Mouse (Mus musculus) heart, embryonic 13.5 days (tissue): ENCODE measurements around the gene Cpt1b. TPM values are rescaled to one million over a fixed set of nuclear protein-coding genes. Genes with fewer than 3 reads are reported as not detected.
"Not testable (repeated sequence)": the region's sequence is repeated elsewhere in the genome, so short reads cannot be mapped to it uniquely, and the experiment has no call there.

ENCODE experiments used
- ATAC-seq: fragments of 200-750 bp; cut with Nextera tagmentation; 2 replicates; pipeline ENCODE4 v1.8.0; 2017; ENCODE audit warnings: moderate TSS enrichment; ENCODE audit not compliant: insufficient number of reproducible peaks, low FRiP score, low TSS enrichment; ENCODE audit errors: extremely low read depth
- H3K27ac ChIP-seq: fragments of 300-500 bp; sonication (generic); replicated peaks from 2 replicates; pipeline ENCODE4 v1.5.1; 2015; ENCODE audit warnings: moderate library complexity, mild to moderate bottlenecking, inconsistent platforms
- H3K27me3 ChIP-seq: fragments of 300-500 bp; sonication (generic); replicated peaks from 2 replicates; pipeline ENCODE4 v1.6.1; 2015; ENCODE audit warnings: mild to moderate bottlenecking, inconsistent platforms
- H3K36me3 ChIP-seq: fragments of 300-500 bp; sonication (generic); 2 replicates; pipeline ENCODE4 v1.6.1; 2015; ENCODE audit warnings: mild to moderate bottlenecking, inconsistent platforms
- H3K4me1 ChIP-seq: fragments of 300-500 bp; sonication (generic); 2 replicates; pipeline ENCODE4 v1.6.1; 2015; ENCODE audit warnings: inconsistent platforms
- H3K4me2 ChIP-seq: fragments of 300-500 bp; sonication (generic); 2 replicates; pipeline ENCODE4 v1.6.1; 2015; ENCODE audit warnings: inconsistent platforms, mild to moderate bottlenecking, moderate library complexity
- H3K4me3 ChIP-seq: fragments of 300-500 bp; sonication (generic); 2 replicates; pipeline ENCODE4 v1.5.1; 2015; ENCODE audit warnings: moderate library complexity, mild to moderate bottlenecking, inconsistent platforms
- H3K9ac ChIP-seq: fragments of 300-500 bp; sonication (generic); 2 replicates; pipeline ENCODE4 v1.6.1; 2015; ENCODE audit warnings: inconsistent platforms, mild to moderate bottlenecking, moderate library complexity
- H3K9me3 ChIP-seq: fragments of 300-500 bp; sonication (generic); 2 replicates; pipeline ENCODE4 v1.6.1; 2016; ENCODE audit warnings: inconsistent platforms
- WGBS: fragments of 180-500 bp; shearing (Covaris S2); methylation state at CpG from one replicate; pipeline ENCODE4 v1.1.7; 2015; ENCODE audit warnings: mixed read lengths; 5-methylcytosine and 5-hydroxymethylcytosine counted together
- polyA plus RNA-seq: library from polyadenylated mRNA; unstranded; fragments of >200 nt; fragmentation: Nextera tagmentation; extraction: Ambion mirVana; gene quantifications from 2 replicates; pipeline ENCODE4 v1.2.1, GENCODE M21; 2015

Gene Cpt1b
- polyA plus RNA-seq, 1 experiment from 2014 or later, result 139 TPM

DNA sequence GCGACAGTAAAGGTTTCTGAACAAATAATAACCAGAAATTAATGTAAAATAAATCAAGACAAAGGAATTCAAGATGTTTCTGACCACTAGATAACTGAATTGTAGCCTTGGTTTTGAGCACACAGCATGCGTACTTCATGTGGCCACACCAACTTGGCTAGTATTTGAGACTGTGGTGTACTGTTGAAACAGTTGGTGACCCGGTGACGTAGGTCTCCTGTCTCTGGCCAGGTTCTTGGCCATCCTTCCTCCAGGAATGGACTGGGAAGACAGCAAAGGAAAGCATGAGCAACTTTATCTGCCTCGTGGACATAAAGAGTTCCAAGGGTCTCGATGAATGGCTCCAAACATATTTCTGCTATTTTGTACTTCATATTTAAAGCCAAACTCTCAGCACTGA lies 6.1 kb upstream of the Cpt1b start:
- Histone ChIP-seq H3K27me3 (no peaks in the 10 kb centered on the region), H3K27ac (no peak overlapping the region), H3K9ac (no peak overlapping the region), H3K4me3 (no peak overlapping the region), H3K36me3 (peaks cover 15% of the 10 kb centered on the region), H3K4me1 (peaks cover 30% of the 10 kb centered on the region), H3K9me3 (no peaks in the 10 kb centered on the region), H3K4me2 (no peak overlapping the region)
- ATAC-seq, result no peak
- WGBS, result 90% methylated on average over 6 of the region's 6 CpGs

DNA sequence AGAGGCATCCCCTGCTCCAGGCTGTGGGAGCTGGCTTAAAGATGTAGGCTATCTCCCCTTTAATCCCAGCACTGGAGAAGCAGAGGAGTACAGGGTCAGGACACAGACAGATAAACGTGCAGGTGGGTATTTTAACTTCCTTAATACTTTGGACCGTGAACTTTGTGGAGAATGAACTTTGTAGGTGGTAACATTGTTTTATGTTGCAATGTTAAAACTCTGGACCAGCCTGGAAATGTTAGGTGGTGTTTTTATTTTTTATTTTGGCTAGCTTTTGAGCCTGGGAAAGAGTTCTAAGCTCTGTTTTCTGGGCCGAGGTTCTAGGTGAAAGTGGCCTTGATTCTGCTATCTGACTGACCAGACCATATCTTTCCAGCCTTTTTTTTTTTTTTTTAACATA lies 5.6 kb upstream of the Cpt1b start:
- no peaks in the 10 kb centered on the region for H3K27me3 ChIP-seq
- peaks cover 36% of the 10 kb centered on the region for H3K4me1 ChIP-seq
- WGBS, result 77% methylated on average over 3 of the region's 3 CpGs
- H3K4me2 ChIP-seq, result no peak overlapping the region
- no peak overlapping the region for H3K27ac ChIP-seq
- H3K4me3 ChIP-seq, result no peak overlapping the region
- no peaks in the 10 kb centered on the region for H3K9me3 ChIP-seq
- H3K9ac ChIP-seq, result 0 out of 2 replicates have a peak overlapping the region, but pooled peaks have one; percentile 17
- no peak for ATAC-seq
- peaks cover 20% of the 10 kb centered on the region for H3K36me3 ChIP-seq

DNA sequence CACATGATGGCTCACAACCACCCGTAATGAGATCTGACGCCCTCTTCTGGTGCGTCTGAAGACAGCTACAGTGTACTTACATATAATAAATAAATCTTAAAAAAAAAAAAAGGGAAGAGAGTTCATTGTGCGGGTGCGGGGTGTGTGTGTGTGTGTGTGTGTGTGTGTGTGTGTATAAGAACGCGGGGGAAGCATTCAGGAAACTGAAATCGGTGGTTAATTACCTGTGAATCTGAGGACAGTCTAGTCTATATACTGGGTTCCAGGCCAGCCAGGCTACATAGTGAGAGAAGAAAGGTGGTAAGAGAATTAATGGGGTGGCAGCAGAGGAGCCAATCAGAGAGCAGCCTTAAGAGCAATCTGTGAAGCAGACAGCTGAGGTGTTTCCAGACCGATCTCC lies 5.1 kb upstream of the Cpt1b start:
- Histone ChIP-seq H3K36me3 (peaks cover 24% of the 10 kb centered on the region), H3K4me3 (peak overlapping the region; percentile 78; the same call in 1 of the 2 replicates), H3K4me2 (peak overlapping the region; percentile 93; the same call in 1 of the 2 replicates), H3K9ac (0 out of 2 replicates have a peak overlapping the region, but pooled peaks have one; percentile 17), H3K4me1 (peaks cover 41% of the 10 kb centered on the region)
- H3K27me3 ChIP-seq, H3K9me3 ChIP-seq, H3K27ac ChIP-seq, ATAC-seq: not testable (repeated sequence)
- 76% methylated on average over 9 of the region's 9 CpGs for WGBS

DNA sequence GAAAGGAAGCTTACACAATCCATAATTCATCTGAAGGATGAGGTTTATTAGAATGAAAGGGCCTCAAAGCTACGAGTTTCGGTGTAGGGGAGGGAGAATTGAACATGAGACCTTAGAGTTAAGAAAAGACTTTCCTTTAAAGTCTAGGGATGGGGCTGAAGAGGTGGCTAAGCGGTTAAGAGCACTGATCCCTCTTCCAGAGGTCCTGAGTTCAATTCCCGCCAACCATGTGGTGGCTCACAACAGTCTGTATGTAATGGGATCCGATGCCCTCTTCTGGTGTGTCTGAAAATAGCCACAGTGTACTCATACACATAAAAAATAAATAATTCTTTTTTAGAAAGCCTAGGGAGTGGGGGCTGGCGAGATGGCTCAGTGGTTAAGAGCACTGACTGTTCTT lies 4.7 kb upstream of the Cpt1b start:
- ATAC-seq, result no peak

DNA sequence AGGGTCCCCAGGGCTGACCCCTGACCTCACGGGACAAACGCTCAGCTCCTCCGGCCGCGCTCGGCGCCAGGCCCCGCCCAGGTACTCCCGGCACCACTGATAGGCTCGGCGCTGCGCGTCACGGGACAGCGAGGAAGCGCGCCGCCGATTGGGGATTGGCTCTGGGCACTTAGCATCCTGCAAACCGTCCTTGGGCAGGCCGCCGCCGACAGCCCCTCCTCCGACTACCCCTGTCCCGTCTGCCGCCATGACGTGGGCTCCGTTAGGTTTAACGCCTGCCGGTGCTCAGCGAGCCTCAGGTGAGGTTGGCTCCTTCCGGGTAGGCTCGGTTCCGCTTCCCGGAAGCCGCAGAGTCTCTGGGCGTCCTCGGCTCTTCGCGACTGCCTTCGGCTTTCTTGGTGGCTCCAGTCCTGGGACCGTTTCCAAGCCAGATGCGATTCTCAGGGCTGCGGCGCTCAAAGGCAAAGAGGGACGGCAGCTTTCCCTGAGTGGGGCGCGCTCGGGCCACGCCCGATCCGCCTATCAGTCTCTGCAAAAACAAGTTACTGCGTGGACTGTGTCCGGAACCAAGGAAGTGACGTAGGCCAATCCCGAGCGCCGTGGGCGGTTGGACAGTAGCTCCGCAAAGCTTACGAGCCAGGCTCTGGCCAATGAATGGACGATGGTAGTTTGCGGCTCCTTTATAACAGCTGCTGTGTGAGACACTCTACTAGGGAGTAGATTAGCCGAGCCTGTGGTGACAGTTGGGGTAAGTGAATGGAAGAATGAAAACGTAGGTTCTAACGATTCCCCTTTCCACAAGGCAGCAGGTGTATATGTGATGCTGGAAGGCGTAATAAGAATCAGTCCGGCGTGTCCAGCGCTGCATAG lies 3.9 kb upstream of the Cpt1b start, which contains the start of the genes C730034F03Rik, Gm44502 and Chkb:
TSS of gene C730034F03Rik (plus strand) at position 238 of the 870 bp plus-strand sequence.
TSS of gene Gm44502 (minus strand) at position 345 of the 870 bp plus-strand sequence.
TSS of gene Chkb (minus strand) at position 557 of the 870 bp plus-strand sequence.
- Histone ChIP-seq H3K4me3 (peak within 1 kb of the TSS; percentile 78), H3K36me3 (peaks cover 25% of the 10 kb centered on the region), H3K4me1 (peaks cover 47% of the 10 kb centered on the region), H3K27ac (peak within 1 kb of the TSS; percentile 98), H3K27me3 (no peaks in the 10 kb centered on the region), H3K9ac (peak within 1 kb of the TSS; percentile 87), H3K4me2 (peak within 1 kb of the TSS; percentile 93), H3K9me3 (no peaks in the 10 kb centered on the region)
- WGBS, result under 1% methylated on average over 70 of the region's 70 CpGs
- peak; percentile 85 for ATAC-seq

More for the DNA sequence above, 4.7 kb upstream of the Cpt1b start:
- Histone ChIP-seq H3K27me3 (no peaks in the 10 kb centered on the region), H3K9ac (peak overlapping the region; percentile 87), H3K4me1 (peaks cover 45% of the 10 kb centered on the region), H3K27ac (peak overlapping the region; percentile 98), H3K4me3 (peak overlapping the region; percentile 78), H3K9me3 (no peaks in the 10 kb centered on the region), H3K36me3 (peaks cover 24% of the 10 kb centered on the region), H3K4me2 (peak overlapping the region; percentile 93)
- WGBS, result 38% methylated on average over 6 of the region's 6 CpGs

DNA sequence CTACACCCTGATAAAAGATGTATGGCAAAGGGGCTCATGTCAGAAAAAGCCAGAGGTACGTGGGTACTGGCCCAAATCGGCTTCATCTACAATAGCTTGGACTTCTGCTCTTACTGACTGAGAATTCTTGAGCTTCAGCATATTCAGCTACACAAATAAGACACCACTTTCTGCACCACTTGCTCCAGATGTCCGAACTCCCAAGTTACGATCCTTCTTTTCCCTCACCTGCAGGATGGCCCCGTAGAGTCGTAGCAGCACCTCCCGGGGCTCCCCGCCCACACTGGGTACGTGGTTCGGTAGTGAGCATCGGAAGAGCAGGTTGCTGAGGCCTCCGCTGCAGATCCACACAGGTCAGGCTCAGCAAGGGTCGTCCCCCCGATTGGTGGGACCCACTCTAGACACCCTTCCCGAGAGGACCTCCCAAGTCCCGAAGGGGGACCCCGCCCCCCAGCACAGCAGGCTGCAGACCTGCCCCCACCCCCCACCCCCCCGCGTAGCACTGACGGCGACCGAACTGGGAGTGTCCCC lies 3.2 kb upstream of the Cpt1b start:
- peak overlapping the region; percentile 78 for H3K4me3 ChIP-seq
- 0 out of 2 replicates have a peak, but pooled peaks have one; percentile 15 for ATAC-seq

DNA sequence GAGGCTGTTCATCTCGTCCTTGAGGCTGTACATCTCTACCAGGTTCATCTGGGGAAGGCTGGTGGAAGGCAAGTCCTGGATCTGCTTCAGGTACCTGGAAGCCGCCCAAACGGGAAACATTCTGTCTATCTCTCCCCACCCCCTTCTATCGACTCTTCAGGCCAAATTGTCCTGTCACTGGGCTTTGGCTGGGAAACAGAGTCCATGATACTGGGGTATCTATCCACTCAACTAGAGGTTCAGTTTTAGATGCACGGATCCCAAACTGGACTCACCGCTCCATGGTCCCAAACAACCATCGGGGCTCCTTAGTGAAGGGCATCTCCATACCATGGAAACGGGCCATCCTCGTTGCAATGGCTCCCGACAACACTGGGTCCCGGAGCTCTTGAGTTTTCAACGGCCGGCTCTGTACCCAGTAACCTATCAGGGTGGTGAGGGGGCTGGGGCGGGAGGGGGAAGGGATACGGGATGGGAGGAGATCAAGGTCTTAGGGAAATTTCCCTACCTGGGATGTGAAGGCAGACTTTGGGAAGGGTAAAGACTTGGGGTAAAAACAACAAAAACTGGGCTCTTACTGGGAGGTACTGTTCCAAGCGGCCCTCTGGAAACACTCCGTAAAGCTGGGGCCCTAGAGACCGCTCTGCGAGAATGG lies 2.6 kb upstream of the Cpt1b start:
- 75% methylated on average over 19 of the region's 19 CpGs for WGBS
- peaks cover 60% of the 10 kb centered on the region for H3K4me1 ChIP-seq
- peak overlapping the region; percentile 98; the same call in 1 of the 2 replicates for H3K27ac ChIP-seq

More for the DNA sequence above, 3.2 kb upstream of the Cpt1b start:
- no peaks in the 10 kb centered on the region for H3K27me3 ChIP-seq
- peaks cover 32% of the 10 kb centered on the region for H3K36me3 ChIP-seq
- peak overlapping the region; percentile 93 for H3K4me2 ChIP-seq
- peak overlapping the region; percentile 87 for H3K9ac ChIP-seq
- H3K9me3 ChIP-seq, result no peaks in the 10 kb centered on the region
- H3K27ac ChIP-seq, result peak overlapping the region; percentile 98
- WGBS, result 4% methylated on average over 22 of the region's 22 CpGs
- peaks cover 54% of the 10 kb centered on the region for H3K4me1 ChIP-seq

DNA sequence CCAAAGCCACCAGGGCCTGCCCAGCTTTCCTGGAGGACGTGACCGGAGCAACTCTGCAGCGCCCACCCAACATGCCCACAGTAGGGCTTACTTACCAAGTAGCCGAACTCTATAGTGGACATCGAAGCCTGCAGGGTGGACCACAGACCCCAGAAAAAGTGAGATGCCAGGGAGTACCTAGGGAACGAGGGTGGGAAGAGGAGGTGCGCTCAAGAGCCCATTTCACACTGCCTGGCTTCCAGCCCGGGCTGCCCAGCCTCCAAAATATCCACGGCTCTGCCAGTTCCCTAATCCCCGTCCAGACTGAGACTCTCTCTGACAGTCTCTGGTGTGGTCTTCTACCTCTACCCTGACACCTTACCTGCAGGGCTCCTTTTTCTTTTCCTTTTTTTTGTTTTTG lies 1.1 kb upstream of the Cpt1b start:
- 85% methylated on average over 10 of the region's 10 CpGs for WGBS
- ATAC-seq, result no peak
- Histone ChIP-seq H3K4me1 (peaks cover 57% of the 10 kb centered on the region), H3K36me3 (peaks cover 53% of the 10 kb centered on the region), H3K27ac (peak overlapping the region; percentile 98), H3K4me3 (no peak overlapping the region), H3K4me2 (peak overlapping the region; percentile 69; the same call in 1 of the 2 replicates), H3K27me3 (no peaks in the 10 kb centered on the region), H3K9me3 (no peaks in the 10 kb centered on the region), H3K9ac (peak overlapping the region; percentile 91)

More for the DNA sequence above, 2.6 kb upstream of the Cpt1b start:
- H3K9me3 ChIP-seq, result no peaks in the 10 kb centered on the region
- H3K4me3 ChIP-seq, result peak overlapping the region; percentile 78
- no peak for ATAC-seq
- peak overlapping the region; percentile 93 for H3K4me2 ChIP-seq
- peaks cover 39% of the 10 kb centered on the region for H3K36me3 ChIP-seq
- H3K9ac ChIP-seq, result peak overlapping the region; percentile 87
- H3K27me3 ChIP-seq, result no peaks in the 10 kb centered on the region

DNA sequence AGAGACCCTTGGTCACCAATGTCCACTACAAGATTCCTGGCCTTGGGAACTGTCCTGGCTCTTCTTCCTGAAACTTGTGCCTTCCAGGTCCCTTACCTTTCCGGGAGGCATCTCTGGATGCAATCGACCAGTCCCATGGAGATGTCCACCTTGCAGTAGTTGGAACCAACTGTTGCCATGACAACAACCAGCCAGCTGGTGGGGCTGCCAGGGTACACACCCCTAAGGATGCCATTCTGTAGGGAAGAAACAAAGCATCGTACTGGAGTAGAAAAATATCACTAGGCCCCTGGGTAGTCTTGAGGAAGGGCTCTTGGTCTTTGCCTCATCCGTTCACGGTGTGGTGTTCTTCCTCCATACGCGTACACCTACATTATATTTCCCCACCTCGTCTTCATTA lies 1.0 kb downstream of the Cpt1b start:
- peak overlapping the region; percentile 98 for H3K27ac ChIP-seq
- peak overlapping the region; percentile 69 for H3K4me2 ChIP-seq
- H3K4me1 ChIP-seq, result peaks cover 42% of the 10 kb centered on the region
- H3K9me3 ChIP-seq, result no peaks in the 10 kb centered on the region
- H3K36me3 ChIP-seq, result peaks cover 72% of the 10 kb centered on the region
- H3K9ac ChIP-seq, result peak overlapping the region; percentile 91
- WGBS, result 71% methylated on average over 8 of the region's 8 CpGs
- no peak for ATAC-seq
- H3K4me3 ChIP-seq, result peak overlapping the region; percentile 61
- no peaks in the 10 kb centered on the region for H3K27me3 ChIP-seq

DNA sequence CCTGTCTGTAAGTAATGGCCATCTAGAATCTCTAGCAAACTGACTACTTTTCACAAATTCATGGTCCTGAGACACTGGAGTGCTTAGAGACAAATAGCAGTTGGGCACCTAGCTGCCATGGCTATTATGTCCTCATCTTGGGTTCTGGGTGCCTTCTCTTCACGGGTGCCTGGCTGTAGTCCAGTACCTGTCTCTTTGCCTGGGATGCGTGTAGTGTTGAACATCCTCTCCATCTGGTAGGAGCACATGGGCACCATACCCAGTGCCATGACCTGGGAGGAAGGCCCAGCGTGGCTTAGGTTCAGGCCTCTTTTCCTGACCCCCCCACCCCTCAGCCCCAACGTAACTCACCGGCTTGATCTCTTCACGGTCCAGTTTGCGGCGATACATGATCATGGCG lies 3.7 kb downstream of the Cpt1b start:
- no peak for ATAC-seq
- WGBS, result 90% methylated on average over 9 of the region's 9 CpGs
- H3K27me3 ChIP-seq, result no peaks in the 10 kb centered on the region
- H3K36me3 ChIP-seq, result peaks cover 85% of the 10 kb centered on the region
- H3K4me2 ChIP-seq, result no peak overlapping the region
- H3K4me3 ChIP-seq, result no peak overlapping the region
- H3K9me3 ChIP-seq, result no peaks in the 10 kb centered on the region
- peaks cover 30% of the 10 kb centered on the region for H3K4me1 ChIP-seq
- no peak overlapping the region for H3K27ac ChIP-seq
- no peak overlapping the region for H3K9ac ChIP-seq

DNA sequence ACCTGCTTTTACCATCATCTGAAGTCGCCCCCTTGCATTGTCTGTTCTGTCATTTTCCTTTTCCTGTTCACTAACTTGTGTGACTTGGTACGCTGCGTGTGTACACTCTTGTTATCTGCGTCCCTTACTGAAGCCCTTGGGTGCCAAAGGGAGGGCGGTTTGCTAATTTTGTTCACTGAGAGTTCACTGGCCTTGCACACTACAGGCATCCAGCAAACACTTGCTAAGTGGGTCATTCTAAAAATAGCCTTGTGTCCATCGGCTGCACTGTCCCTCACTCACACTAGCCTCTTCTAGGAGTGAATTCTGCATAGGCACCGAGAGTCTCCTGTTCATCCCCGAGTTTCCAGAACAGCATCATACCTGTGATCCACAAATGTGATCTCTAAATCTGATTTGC lies 10.4 kb downstream of the Cpt1b start:
- Histone ChIP-seq H3K27ac (peak overlapping the region; percentile 84), H3K4me2 (peak overlapping the region; percentile 33; the same call in 1 of the 2 replicates), H3K9me3 (no peaks in the 10 kb centered on the region), H3K4me3 (no peak overlapping the region), H3K36me3 (peaks cover 47% of the 10 kb centered on the region), H3K9ac (no peak overlapping the region; the same call in 1 of the 2 replicates), H3K27me3 (no peaks in the 10 kb centered on the region), H3K4me1 (peaks cover 24% of the 10 kb centered on the region)
- no peak; the same call in 1 of the 2 replicates for ATAC-seq
- 34% methylated on average over 8 of the region's 8 CpGs for WGBS
